Mouse (Mus musculus): ENCODE results near the gene Gm47996.
"Not testable (repeated sequence)": the region's sequence is repeated elsewhere in the genome, so short reads cannot be mapped to it uniquely, and the experiment has no call there.

DNA sequence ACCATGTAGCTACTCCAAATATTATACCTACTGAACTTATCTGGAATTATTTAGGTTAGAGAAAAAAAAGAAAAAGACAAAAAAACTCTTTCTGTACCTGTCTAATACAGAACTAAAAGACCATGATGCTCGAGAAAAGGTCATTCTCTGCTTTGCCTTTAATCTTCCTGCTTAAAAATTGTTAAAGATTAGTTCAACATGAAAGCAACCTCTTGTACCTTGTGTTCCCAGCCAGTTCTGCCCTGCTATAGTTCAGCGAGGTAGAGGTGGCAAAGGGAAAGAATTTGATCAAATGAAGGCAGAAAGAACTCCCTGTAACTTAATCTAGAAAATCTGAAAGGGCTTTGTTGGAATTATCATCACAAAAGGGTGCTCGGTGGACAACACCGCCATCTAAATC is 13.9 kb upstream of the Gm47996 start:
- TF ChIP-seq CTCF (IDR thresholded peaks at IDR 0.05; ENCODE audit: extremely low read depth, insufficient read length, insufficient replicate concordance, low read depth, low read length); POLR2A (IDR thresholded peaks at IDR 0.05; ENCODE audit: low read depth, low read length): not testable (repeated sequence)
